Mouse (Mus musculus) cerebellum, adult 8-10 months (tissue): ENCODE results near the gene P4ha1.
A peak's percentile ranks its signal among the peaks of the same experiment; 100 is the strongest.
"Not testable (repeated sequence)": the region's sequence is repeated elsewhere in the genome, so short reads cannot be mapped to it uniquely, and the experiment has no call there.

Experiments
- DNase-seq: peaks from one replicate; pipeline ENCODE4 v3.0.0; 2022

Gene P4ha1

GRCm38 (mm10) chr10:59378728-59379127, 55.6 kb downstream of the P4ha1 start:
- no peak for DNase-seq

DNA sequence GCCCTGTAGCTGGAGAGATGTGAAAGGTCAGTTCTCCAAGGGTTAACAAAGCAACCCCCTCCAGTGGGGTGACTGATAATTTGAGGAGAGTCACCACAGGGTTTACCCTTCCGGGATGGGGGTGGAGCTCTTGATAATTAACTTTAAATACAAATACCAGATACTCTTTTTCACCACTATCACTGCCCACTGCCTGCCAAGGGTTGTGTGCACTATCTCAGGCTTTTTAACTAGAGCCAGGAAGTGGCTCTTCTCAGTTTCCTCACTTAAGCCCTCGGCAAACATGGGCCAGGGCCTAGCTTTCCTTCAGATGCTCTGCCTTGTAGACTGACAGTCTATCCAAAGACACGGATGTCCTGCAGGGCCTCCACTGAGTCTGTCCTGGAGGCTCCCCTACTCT, 56.8 kb downstream of the P4ha1 start:
- no peak for DNase-seq

DNA sequence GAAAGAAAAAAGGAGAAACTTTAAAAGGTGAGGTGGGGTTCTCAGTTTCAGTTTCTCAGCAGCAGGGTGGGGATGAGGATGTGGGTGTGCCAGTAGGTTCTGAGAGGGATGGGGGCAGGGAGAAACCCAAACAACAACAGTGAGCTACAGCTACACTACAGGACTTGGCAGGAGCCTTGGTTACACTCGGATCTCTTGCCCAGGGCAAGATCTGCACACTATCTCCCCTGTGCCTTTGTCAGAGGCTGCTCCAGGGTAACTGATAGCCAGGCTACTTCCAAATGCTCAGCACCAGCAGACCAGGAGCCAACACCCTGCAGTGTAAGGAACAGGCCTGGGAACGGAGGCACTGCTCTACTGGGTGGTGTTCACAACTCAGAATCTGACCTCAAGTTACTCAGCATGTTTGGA, 57.3 kb downstream of the P4ha1 start:
- DNase-seq = no peak

GRCm38 (mm10) chr10:59381563-59381962, 58.5 kb downstream of the P4ha1 start:
- DNase-seq = not testable (repeated sequence)

DNA sequence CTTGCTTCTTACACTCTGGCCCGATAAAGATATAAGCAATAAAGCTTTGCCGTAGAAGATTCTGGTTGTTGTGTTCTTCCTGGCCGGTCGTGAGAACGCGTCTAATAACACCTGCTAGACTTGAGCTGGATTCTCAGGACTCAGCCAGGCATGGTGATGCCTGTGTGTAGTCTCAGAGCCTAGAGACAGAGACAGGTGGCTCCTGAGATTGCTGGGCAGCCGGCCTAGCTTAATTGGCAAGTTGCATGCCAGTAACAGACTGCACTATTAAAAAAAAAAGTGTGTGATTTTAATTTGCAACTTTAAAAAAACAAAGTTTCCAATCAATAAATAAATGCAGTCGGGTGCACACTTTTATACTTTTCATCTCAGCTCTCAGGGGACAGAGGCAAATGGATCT, 63.9 kb downstream of the P4ha1 start:
- peak; percentile 55 for DNase-seq

GRCm38 (mm10) chr10:59389652-59390051, 66.6 kb downstream of the P4ha1 start:
- no peak for DNase-seq

DNA sequence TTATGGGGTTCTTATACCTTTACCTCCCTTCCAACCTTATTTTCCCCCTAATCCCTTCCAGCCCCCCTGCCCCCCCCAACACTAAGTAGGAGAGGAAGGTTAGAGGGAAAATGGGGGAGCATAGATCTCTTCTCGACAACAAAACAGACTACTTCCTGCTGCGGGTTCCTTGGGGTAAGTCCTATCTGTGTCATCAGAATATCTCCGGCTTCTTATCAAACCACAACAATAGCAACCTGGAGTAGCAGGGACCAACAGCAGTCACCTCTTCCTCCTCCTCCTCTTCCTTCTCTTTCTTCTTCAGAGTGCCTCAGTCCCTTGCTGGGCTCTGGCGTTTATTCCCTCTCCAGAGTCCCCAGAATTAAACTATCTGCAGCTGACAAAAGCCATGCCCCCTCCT, 68.8 kb downstream of the P4ha1 start:
- no peak for DNase-seq

DNA sequence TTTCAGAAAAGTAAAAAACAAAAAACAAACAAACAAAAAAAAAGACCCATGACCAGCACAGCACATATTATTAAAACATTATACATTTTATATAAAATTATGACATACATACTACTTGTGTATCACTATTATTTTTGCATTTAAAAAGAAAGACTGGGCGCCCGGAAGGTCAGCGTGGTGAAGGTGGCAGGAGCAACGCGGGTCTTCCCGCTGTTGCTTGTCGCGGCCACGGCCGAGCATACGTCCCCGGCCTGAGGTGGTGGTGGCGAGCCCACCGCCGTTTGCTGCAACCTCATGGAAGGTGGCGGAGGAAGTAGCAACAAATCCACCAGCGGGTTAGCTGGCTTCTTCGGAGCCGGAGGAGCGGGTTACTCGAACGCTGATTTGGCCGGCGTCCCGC, 72.4 kb downstream of the P4ha1 start, which contains the start of gene Gm10273:
Gene Gm10273, plus strand, starts transcription at position 172 of the 400 bp plus-strand sequence.
- DNase-seq = not testable (repeated sequence)

DNA sequence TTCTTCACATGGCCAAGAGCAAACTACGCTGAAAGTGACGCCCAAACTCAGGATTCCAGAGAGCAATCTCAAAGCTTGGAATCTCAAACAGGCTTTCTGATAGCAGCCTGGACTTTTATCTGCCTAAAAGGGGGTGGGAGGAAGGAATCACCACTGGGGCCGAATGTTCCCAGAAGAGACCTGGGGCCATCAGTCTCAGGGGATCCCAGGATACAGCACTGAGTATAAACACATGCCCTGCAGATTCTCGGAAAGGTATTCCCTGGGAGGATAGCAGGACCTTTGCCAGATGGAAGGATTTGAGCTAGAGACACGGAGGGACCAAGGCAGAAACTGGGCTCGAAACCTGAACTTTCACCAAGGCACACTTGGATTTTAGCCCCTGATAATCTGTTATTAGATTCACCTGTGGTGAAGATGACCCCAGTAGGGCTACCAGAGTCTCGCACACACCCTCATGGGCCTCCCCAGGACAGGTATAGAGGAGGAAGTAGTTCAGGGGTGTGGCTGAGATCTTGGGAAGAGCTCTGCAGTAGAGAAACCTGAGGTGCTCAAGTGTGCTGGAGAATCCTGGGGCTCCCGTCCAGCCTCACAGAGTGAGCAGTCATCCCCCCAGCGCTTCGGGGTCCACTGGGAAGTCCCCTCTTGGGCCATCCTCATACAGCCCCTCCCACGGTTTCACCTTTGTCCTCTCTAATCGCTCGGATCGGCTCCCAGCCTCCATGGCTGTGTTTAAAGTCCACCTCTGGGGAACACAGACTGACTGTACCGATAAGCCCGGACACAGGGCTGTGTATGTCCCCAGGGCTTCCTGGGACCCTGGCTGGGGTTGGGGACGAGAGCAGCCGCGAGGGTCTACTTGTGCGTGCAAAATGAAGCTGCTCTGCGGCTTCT, 80.0 kb downstream of the P4ha1 start, which contains the start of gene Pla2g12b:
Gene Pla2g12b, plus strand, starts transcription at position 762 of the 894 bp plus-strand sequence.
- DNase-seq = no peak

- no peak for DNase-seq
These were observed 80.7 kb downstream of the P4ha1 start for GRCm38 (mm10) chr10:59403793-59404149.

DNA sequence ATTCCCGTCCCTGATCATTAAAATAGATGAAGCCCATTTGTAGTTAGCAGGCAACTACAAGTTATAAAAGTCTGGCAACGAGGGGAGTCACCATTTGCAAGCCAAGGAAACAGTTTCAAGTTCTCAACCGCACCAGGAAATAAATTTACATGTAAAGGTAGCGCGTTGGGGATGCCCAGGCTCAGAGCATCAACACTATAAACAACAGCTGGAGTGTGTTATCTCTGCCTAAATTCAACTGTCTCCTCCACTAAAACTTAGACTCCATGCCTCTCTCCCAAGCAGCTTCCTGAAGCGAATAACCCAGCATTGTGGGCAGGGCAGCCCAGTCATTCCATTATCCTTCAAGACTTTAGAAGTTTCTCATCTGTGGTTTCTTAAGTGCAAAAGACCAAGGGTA, 85.4 kb downstream of the P4ha1 start:
- DNase-seq = no peak

- DNase-seq = no peak
These were observed 87.2 kb downstream of the P4ha1 start for GRCm38 (mm10) chr10:59410264-59410663.

DNA sequence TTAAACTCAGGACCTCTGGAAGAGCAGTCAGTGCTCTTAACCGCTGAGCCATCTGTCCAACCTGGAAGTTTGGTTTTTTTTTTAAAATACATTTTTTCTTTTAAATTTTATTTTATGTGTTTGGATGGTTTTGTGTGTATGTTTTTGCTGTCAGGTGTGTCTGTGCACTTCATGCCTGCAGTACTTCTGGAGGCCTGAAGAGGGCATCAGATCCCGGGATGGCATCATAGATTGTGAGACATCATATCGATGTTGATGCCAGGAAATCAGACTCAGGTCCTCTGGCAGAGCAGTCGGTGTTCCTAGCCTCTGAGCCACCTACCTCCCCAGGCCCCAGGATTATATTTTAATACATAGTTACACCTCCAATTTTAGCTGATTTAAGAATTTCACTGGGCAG, 90.6 kb downstream of the P4ha1 start:
- DNase-seq = no peak

- no peak for DNase-seq
These were observed 93.5 kb downstream of the P4ha1 start for GRCm38 (mm10) chr10:59416623-59417022.

DNA sequence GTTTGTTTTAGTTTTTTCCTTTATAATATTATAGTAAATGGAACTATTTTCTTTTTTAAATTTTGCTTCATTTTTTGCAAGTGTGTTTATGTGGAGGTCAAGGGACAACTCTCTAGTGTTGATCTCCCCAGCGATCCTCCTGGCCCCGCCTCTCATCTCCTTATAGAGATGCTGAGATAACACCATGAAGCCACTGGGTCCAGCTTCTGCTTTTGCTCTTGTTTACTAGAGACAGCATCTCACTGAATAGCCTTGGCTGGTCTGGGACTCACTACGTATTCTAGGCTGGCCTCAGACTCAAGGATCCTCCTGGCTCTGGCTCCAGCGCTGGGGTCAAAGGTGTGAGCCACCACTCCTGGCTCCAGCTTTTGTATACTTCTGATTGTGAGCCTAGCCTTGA, 96.4 kb downstream of the P4ha1 start:
- no peak for DNase-seq
